Mouse (Mus musculus): Measurements from ENCODE around the gene Clasp1. TPM values are rescaled to one million over a fixed set of nuclear protein-coding genes. Genes with fewer than 3 reads are reported as not detected.

Clasp1 gene
- polyA plus RNA-seq (2011; ENCODE audit: insufficient read depth, insufficient read length, low replicate concordance, missing spikeins) = 13.2 and 25.6 TPM in 2 replicates

- H3K27ac ChIP-seq (ENCODE audit: control insufficient read depth, insufficient read depth, low read depth, low read length, poor library complexity) = peak within 1 kb of the TSS; percentile 93
- H3K4me1 ChIP-seq (ENCODE audit: control insufficient read depth, insufficient read depth, low read length) = peaks cover 2% of the 10 kb centered on the region; the same call in 1 of the 2 replicates
- H3K4me3 ChIP-seq (replicated peaks; ENCODE audit: control insufficient read depth, low read depth, low read length) = peak within 1 kb of the TSS; percentile 74
- TF ChIP-seq POLR2A (IDR thresholded peaks at IDR 0.05; ENCODE audit: borderline replicate concordance, control insufficient read depth, low read depth, low read length) (peak; percentile 72; the same call in 1 of the 2 replicates), CTCF (IDR thresholded peaks at IDR 0.05; ENCODE audit: control insufficient read depth, insufficient read depth, low read length) (no peak)
- WGBS = under 1% methylated on average over 44 of the region's 44 CpGs
These were observed at the start of gene Clasp1 for GRCm38 (mm10) chr1:118388757-118389453. Gene Clasp1, plus strand, starts transcription at chr1:118389058.

DNA sequence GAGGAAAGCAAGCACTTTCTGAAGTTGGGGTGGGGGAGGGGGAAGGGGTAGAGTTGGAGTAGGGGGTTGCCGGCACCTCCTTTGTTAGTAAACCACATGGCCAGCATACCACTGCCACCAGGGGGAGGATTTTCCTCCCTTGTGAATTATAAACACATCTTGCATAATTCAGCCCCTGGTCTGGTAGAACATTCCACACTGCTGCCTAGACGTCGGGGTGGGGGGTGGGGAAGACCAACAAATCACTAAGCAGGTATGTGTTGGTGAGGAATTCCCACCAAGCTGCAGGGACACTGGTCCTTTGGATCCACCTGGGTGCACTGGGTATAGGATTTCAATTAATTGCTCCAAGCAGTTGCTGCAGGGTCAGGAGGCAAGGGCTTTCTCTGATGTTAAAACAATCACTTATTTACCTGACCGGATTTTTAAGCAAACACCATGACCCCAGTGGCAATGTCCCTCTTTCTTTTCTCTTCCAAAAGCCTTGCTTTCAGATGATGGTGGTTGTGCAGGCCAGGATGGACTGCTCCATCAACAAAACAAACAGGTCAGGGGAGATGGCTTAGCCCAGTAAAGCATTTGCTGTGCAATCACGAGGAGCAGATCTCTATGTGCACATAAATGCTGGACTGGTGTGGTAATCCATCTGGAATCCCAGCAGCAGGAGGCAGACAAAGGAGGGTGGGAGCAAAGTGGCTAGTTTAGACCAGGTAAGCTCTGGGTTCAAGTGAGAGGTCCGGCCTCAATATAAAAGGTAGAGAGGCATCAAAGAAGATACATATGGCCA is 45.0 kb upstream of the Clasp1 start:
- TF ChIP-seq POLR2A (IDR thresholded peaks at IDR 0.05; ENCODE audit: borderline replicate concordance, control insufficient read depth, low read depth, low read length) (no peak), CTCF (IDR thresholded peaks at IDR 0.05; ENCODE audit: control insufficient read depth, insufficient read depth, low read length) (no peak)
- no peak overlapping the region for H3K27ac ChIP-seq (ENCODE audit: control insufficient read depth, insufficient read depth, low read depth, low read length, poor library complexity)
- H3K4me3 ChIP-seq (replicated peaks; ENCODE audit: control insufficient read depth, low read depth, low read length) = no peak overlapping the region
- no peaks in the 10 kb centered on the region for H3K4me1 ChIP-seq (ENCODE audit: control insufficient read depth, insufficient read depth, low read length)
- 42% methylated on average over 6 of the region's 6 CpGs for WGBS

GRCm38 (mm10) chr1:118349922-118350321 is 38.9 kb upstream of the Clasp1 start:
- H3K4me1 ChIP-seq (ENCODE audit: control insufficient read depth, insufficient read depth, low read length) = no peaks in the 10 kb centered on the region
- TF ChIP-seq POLR2A (IDR thresholded peaks at IDR 0.05; ENCODE audit: borderline replicate concordance, control insufficient read depth, low read depth, low read length) (no peak), CTCF (IDR thresholded peaks at IDR 0.05; ENCODE audit: control insufficient read depth, insufficient read depth, low read length) (no peak)
- H3K27ac ChIP-seq (ENCODE audit: control insufficient read depth, insufficient read depth, low read depth, low read length, poor library complexity) = no peak overlapping the region
- no peak overlapping the region for H3K4me3 ChIP-seq (replicated peaks; ENCODE audit: control insufficient read depth, low read depth, low read length)
- 76% methylated on average over 3 of the region's 3 CpGs for WGBS

DNA sequence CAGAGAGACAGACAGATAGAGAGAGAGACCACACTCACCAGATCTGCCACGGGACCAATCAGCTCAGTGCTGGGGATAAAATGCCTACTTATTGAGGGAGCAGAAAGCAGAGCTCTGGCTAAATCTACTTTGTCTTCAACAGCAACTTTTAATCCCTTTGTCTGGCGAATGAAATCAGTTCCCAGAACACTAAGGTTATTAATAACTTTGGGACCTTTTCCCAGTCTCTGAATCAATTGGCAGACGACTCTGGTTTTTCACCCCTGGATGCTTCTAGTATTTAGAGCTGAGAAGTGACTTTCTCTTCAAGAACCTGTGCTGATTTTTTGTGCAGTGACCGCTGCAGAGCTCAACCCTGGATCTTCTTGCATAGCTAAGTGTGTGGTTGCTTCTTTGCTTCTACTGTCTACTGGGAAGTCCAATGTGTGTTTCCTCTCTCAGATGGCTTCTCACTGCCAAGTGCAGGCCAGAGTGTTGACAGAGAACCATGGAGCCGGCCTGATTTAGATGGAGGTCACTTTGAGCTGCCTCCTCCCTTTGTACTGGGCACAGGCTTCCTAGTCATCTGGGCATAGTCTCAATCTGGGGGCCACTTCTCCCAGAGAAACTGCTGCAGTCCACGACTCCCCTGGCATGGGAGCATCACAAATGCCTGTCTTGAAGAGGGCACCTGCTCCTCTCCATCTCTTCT is 29.6 kb upstream of the Clasp1 start:
- Histone ChIP-seq H3K4me3 (replicated peaks; ENCODE audit: control insufficient read depth, low read depth, low read length) (no peak overlapping the region), H3K27ac (ENCODE audit: control insufficient read depth, insufficient read depth, low read depth, low read length, poor library complexity) (no peak overlapping the region), H3K4me1 (ENCODE audit: control insufficient read depth, insufficient read depth, low read length) (no peaks in the 10 kb centered on the region)
- TF ChIP-seq CTCF (IDR thresholded peaks at IDR 0.05; ENCODE audit: control insufficient read depth, insufficient read depth, low read length) = no peak
- TF ChIP-seq POLR2A (IDR thresholded peaks at IDR 0.05; ENCODE audit: borderline replicate concordance, control insufficient read depth, low read depth, low read length) = no peak
- WGBS = 64% methylated on average over 6 of the region's 6 CpGs

- H3K4me3 ChIP-seq (replicated peaks; ENCODE audit: control insufficient read depth, low read depth, low read length) = no peak overlapping the region
- H3K27ac ChIP-seq (ENCODE audit: control insufficient read depth, insufficient read depth, low read depth, low read length, poor library complexity) = no peak overlapping the region
- TF ChIP-seq CTCF (IDR thresholded peaks at IDR 0.05; ENCODE audit: control insufficient read depth, insufficient read depth, low read length) = peak; percentile 23; the same call in 1 of the 2 replicates
- no peak for TF ChIP-seq POLR2A (IDR thresholded peaks at IDR 0.05; ENCODE audit: borderline replicate concordance, control insufficient read depth, low read depth, low read length)
- H3K4me1 ChIP-seq (ENCODE audit: control insufficient read depth, insufficient read depth, low read length) = no peaks in the 10 kb centered on the region
- 93% methylated on average over 1 of the region's 1 CpGs for WGBS
These were observed 20.9 kb upstream of the Clasp1 start for GRCm38 (mm10) chr1:118367970-118368369.

GRCm38 (mm10) chr1:118368721-118369461 is 20.0 kb upstream of the Clasp1 start:
- H3K4me1 ChIP-seq (ENCODE audit: control insufficient read depth, insufficient read depth, low read length) = no peaks in the 10 kb centered on the region
- TF ChIP-seq CTCF (IDR thresholded peaks at IDR 0.05; ENCODE audit: control insufficient read depth, insufficient read depth, low read length) = no peak
- TF ChIP-seq POLR2A (IDR thresholded peaks at IDR 0.05; ENCODE audit: borderline replicate concordance, control insufficient read depth, low read depth, low read length) = no peak
- 74% methylated on average over 3 of the region's 3 CpGs for WGBS
- H3K4me3 ChIP-seq (replicated peaks; ENCODE audit: control insufficient read depth, low read depth, low read length) = no peak overlapping the region
- H3K27ac ChIP-seq (ENCODE audit: control insufficient read depth, insufficient read depth, low read depth, low read length, poor library complexity) = no peak overlapping the region

DNA sequence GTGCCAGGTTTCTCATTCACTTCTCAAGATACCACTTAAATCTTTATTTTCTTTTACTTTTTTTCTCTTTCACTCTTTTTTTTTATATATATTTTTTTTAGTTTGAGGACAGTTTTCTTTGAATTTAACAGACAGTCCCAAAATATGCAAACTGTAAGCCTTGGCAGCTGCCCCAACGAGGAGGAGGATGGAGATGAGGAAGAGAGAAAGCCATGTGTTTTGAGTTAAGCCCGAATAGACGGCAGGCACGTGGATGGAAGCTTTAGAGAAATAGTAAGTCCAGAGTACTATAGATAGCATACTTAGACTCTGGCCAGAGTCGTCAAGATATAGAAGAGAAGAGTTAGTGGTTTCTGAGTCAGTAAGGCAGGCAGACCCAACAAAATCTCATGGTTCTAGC is 11.1 kb upstream of the Clasp1 start:
- WGBS = 68% methylated on average over 5 of the region's 5 CpGs

More for the DNA sequence above, 11.1 kb upstream of the Clasp1 start:
- Histone ChIP-seq H3K4me1 (ENCODE audit: control insufficient read depth, insufficient read depth, low read length) (no peaks in the 10 kb centered on the region; the same call in 1 of the 2 replicates), H3K4me3 (replicated peaks; ENCODE audit: control insufficient read depth, low read depth, low read length) (no peak overlapping the region), H3K27ac (ENCODE audit: control insufficient read depth, insufficient read depth, low read depth, low read length, poor library complexity) (no peak overlapping the region)
- no peak for TF ChIP-seq CTCF (IDR thresholded peaks at IDR 0.05; ENCODE audit: control insufficient read depth, insufficient read depth, low read length)
- TF ChIP-seq POLR2A (IDR thresholded peaks at IDR 0.05; ENCODE audit: borderline replicate concordance, control insufficient read depth, low read depth, low read length) = no peak
